Mouse (Mus musculus) hindbrain, embryonic 16.5 days (tissue): Measurements from ENCODE around the gene Gm17324. TPM values are rescaled to one million over a fixed set of nuclear protein-coding genes. Genes with fewer than 3 reads are reported as not detected.

Experiments used
- ATAC-seq: fragments of 200-750 bp; cut with Nextera tagmentation; 2 replicates; pipeline ENCODE4 v1.8.0; 2017; ENCODE audit warnings: moderate TSS enrichment, moderate library complexity
- H3K27ac ChIP-seq: fragments of 300-500 bp; sonication (generic); 2 replicates; pipeline ENCODE4 v1.5.1; 2014; ENCODE audit warnings: low read depth, mild to moderate bottlenecking, control low read depth, low read length, moderate library complexity
- H3K27me3 ChIP-seq: fragments of 300-500 bp; sonication (generic); replicated peaks from 2 replicates; pipeline ENCODE4 v1.6.1; 2014; ENCODE audit warnings: low read length; ENCODE audit not compliant: control insufficient read depth, insufficient read depth
- H3K36me3 ChIP-seq: fragments of 300-500 bp; sonication (generic); 2 replicates; pipeline ENCODE4 v1.6.1; 2014; ENCODE audit warnings: mild to moderate bottlenecking, low read length, moderate library complexity, mixed read lengths; ENCODE audit not compliant: control insufficient read depth, insufficient read depth
- H3K4me1 ChIP-seq: fragments of 300-500 bp; sonication (generic); 2 replicates; pipeline ENCODE4 v1.6.1; 2014; ENCODE audit warnings: low read depth, low read length; ENCODE audit not compliant: control insufficient read depth, insufficient read depth
- H3K4me2 ChIP-seq: fragments of 300-500 bp; sonication (generic); 2 replicates; pipeline ENCODE4 v1.6.1; 2014; ENCODE audit warnings: mild to moderate bottlenecking, low read length, control low read depth, moderate library complexity
- H3K4me3 ChIP-seq: fragments of 300-500 bp; sonication (generic); 2 replicates; pipeline ENCODE4 v1.5.1; 2014; ENCODE audit warnings: mild to moderate bottlenecking, low read length, control low read depth, moderate library complexity
- H3K9ac ChIP-seq: fragments of 300-500 bp; sonication (generic); 2 replicates; pipeline ENCODE4 v1.6.1; 2014; ENCODE audit warnings: low read depth, mild to moderate bottlenecking, control low read depth, low read length, moderate library complexity
- H3K9me3 ChIP-seq: fragments of 300-500 bp; sonication (generic); 2 replicates; pipeline ENCODE4 v1.6.1; 2014; ENCODE audit warnings: mild to moderate bottlenecking, low read length, moderate library complexity; ENCODE audit not compliant: control insufficient read depth
- WGBS: fragments of 180-500 bp; shearing (Covaris S2); extraction: QIAGEN DNeasy Blood & Tissue Kit; methylation state at CpG from one replicate; pipeline ENCODE4 v1.1.7; 2014; 5-methylcytosine and 5-hydroxymethylcytosine counted together
- polyA plus RNA-seq: library from polyadenylated mRNA; unstranded; fragments of >200 nt; fragmentation: Nextera tagmentation; extraction: Ambion mirVana; gene quantifications from 2 replicates; pipeline ENCODE4 v1.2.1, GENCODE M21; 2015

The Gm17324 gene
- polyA plus RNA-seq, 1 experiment from 2014 or later, result 1.8 TPM

- ATAC-seq, result no peak
- WGBS, result 93% methylated on average over 2 of the region's 2 CpGs
- peaks cover 19% of the 10 kb centered on the region for H3K4me1 ChIP-seq
These were observed 26.8 kb upstream of the Gm17324 start for GRCm38 (mm10) chr9:78475383-78475780.

GRCm38 (mm10) chr9:78474771-78475382 lies 26.3 kb upstream of the Gm17324 start:
- no peak for ATAC-seq
- 89% methylated on average over 5 of the region's 5 CpGs for WGBS
- peaks cover 34% of the 10 kb centered on the region for H3K36me3 ChIP-seq

More at GRCm38 (mm10) chr9:78475383-78475780, 26.8 kb upstream of the Gm17324 start:
- no peak overlapping the region for H3K4me3 ChIP-seq
- no peak overlapping the region for H3K27ac ChIP-seq
- H3K36me3 ChIP-seq, result peaks cover 34% of the 10 kb centered on the region
- H3K9me3 ChIP-seq, result no peaks in the 10 kb centered on the region
- H3K9ac ChIP-seq, result no peak overlapping the region
- H3K4me2 ChIP-seq, result no peak overlapping the region
- H3K27me3 ChIP-seq, result no peaks in the 10 kb centered on the region

GRCm38 (mm10) chr9:78474270-78474669 lies 25.7 kb upstream of the Gm17324 start:
- no peak for ATAC-seq
- Histone ChIP-seq H3K9ac (no peak overlapping the region), H3K27me3 (no peaks in the 10 kb centered on the region), H3K4me3 (no peak overlapping the region), H3K9me3 (no peaks in the 10 kb centered on the region), H3K4me2 (no peak overlapping the region), H3K36me3 (peaks cover 32% of the 10 kb centered on the region), H3K27ac (no peak overlapping the region), H3K4me1 (peaks cover 12% of the 10 kb centered on the region)
- WGBS, result 88% methylated on average over 2 of the region's 2 CpGs

More at GRCm38 (mm10) chr9:78474771-78475382, 26.3 kb upstream of the Gm17324 start:
- Histone ChIP-seq H3K4me2 (no peak overlapping the region), H3K9ac (no peak overlapping the region), H3K9me3 (no peaks in the 10 kb centered on the region), H3K27ac (no peak overlapping the region), H3K27me3 (no peaks in the 10 kb centered on the region), H3K4me1 (peaks cover 16% of the 10 kb centered on the region), H3K4me3 (no peak overlapping the region)

- 77% methylated on average over 8 of the region's 8 CpGs for WGBS
These were observed 25.0 kb upstream of the Gm17324 start for GRCm38 (mm10) chr9:78473588-78473987.

GRCm38 (mm10) chr9:78465725-78466124 lies 17.1 kb upstream of the Gm17324 start:
- peaks cover 37% of the 10 kb centered on the region for H3K36me3 ChIP-seq
- no peaks in the 10 kb centered on the region for H3K27me3 ChIP-seq
- H3K9me3 ChIP-seq, result no peaks in the 10 kb centered on the region
- no peak overlapping the region for H3K9ac ChIP-seq
- no peak overlapping the region for H3K27ac ChIP-seq
- H3K4me1 ChIP-seq, result no peaks in the 10 kb centered on the region
- 92% methylated on average over 3 of the region's 3 CpGs for WGBS
- H3K4me2 ChIP-seq, result no peak overlapping the region
- H3K4me3 ChIP-seq, result no peak overlapping the region
- ATAC-seq, result no peak

More at GRCm38 (mm10) chr9:78473588-78473987, 25.0 kb upstream of the Gm17324 start:
- Histone ChIP-seq H3K9me3 (no peaks in the 10 kb centered on the region), H3K27me3 (no peaks in the 10 kb centered on the region), H3K4me1 (peaks cover 8% of the 10 kb centered on the region), H3K27ac (no peak overlapping the region), H3K36me3 (peaks cover 34% of the 10 kb centered on the region), H3K4me2 (no peak overlapping the region), H3K4me3 (no peak overlapping the region), H3K9ac (no peak overlapping the region)
- no peak for ATAC-seq

GRCm38 (mm10) chr9:78463337-78463736 lies 14.8 kb upstream of the Gm17324 start:
- peaks cover 33% of the 10 kb centered on the region for H3K36me3 ChIP-seq
- no peaks in the 10 kb centered on the region for H3K4me1 ChIP-seq

GRCm38 (mm10) chr9:78457026-78457425 lies 8.4 kb upstream of the Gm17324 start:
- Histone ChIP-seq H3K4me3 (no peak overlapping the region), H3K9ac (no peak overlapping the region), H3K36me3 (peaks cover 34% of the 10 kb centered on the region), H3K9me3 (no peaks in the 10 kb centered on the region), H3K27me3 (no peaks in the 10 kb centered on the region), H3K27ac (no peak overlapping the region), H3K4me2 (no peak overlapping the region), H3K4me1 (no peaks in the 10 kb centered on the region)
- ATAC-seq, result no peak
- WGBS, result 90% methylated on average over 8 of the region's 8 CpGs

More at GRCm38 (mm10) chr9:78463337-78463736, 14.8 kb upstream of the Gm17324 start:
- ATAC-seq, result no peak
- H3K4me3 ChIP-seq, result no peak overlapping the region
- no peak overlapping the region for H3K9ac ChIP-seq
- no peaks in the 10 kb centered on the region for H3K27me3 ChIP-seq
- 94% methylated on average over 4 of the region's 4 CpGs for WGBS
- H3K9me3 ChIP-seq, result no peaks in the 10 kb centered on the region
- no peak overlapping the region for H3K27ac ChIP-seq
- H3K4me2 ChIP-seq, result no peak overlapping the region

- whole genome bisulfite sequencing, result 84% methylated on average over 4 of the region's 4 CpGs
- Histone ChIP-seq H3K4me2 (no peak overlapping the region), H3K27ac (no peak overlapping the region), H3K4me3 (no peak overlapping the region), H3K27me3 (no peaks in the 10 kb centered on the region), H3K4me1 (peaks cover 10% of the 10 kb centered on the region), H3K36me3 (peaks cover 20% of the 10 kb centered on the region), H3K9ac (no peak overlapping the region), H3K9me3 (no peaks in the 10 kb centered on the region)
- ATAC-seq, result no peak
These were observed 2.8 kb upstream of the Gm17324 start for GRCm38 (mm10) chr9:78451382-78451781.

GRCm38 (mm10) chr9:78450404-78450803 lies 1.8 kb upstream of the Gm17324 start:
- Histone ChIP-seq H3K27me3 (no peaks in the 10 kb centered on the region; the same call in 1 of the 2 replicates), H3K4me1 (peaks cover 10% of the 10 kb centered on the region), H3K4me3 (no peak overlapping the region), H3K9me3 (no peaks in the 10 kb centered on the region), H3K9ac (no peak overlapping the region), H3K4me2 (no peak overlapping the region), H3K27ac (no peak overlapping the region), H3K36me3 (peaks cover 20% of the 10 kb centered on the region)
- ATAC-seq, result no peak
- 73% methylated on average over 5 of the region's 5 CpGs for WGBS
